Mouse (Mus musculus): ENCODE data around the gene Maml2.

Maml2 gene

GRCm38 (mm10) chr9:13563475-13564414, 266.0 kb downstream of the Maml2 start:
- intact Hi-C loops (cut with DNase I) = no loop called here

GRCm38 (mm10) chr9:13565343-13566019, 267.7 kb downstream of the Maml2 start:
- intact Hi-C loops (cut with DNase I) = no loop called here

GRCm38 (mm10) chr9:13566154-13566885, 268.6 kb downstream of the Maml2 start:
- intact Hi-C loops (cut with DNase I) = no loop called here

- intact Hi-C loops (cut with DNase I) = no loop called here
Measured at GRCm38 (mm10) chr9:13569023-13569422, 271.3 kb downstream of the Maml2 start.

GRCm38 (mm10) chr9:13572847-13573246, 275.1 kb downstream of the Maml2 start:
- intact Hi-C loops (cut with DNase I) = no loop called here

- intact Hi-C loops (cut with DNase I) = no loop called here
Measured at GRCm38 (mm10) chr9:13574059-13574458, 276.3 kb downstream of the Maml2 start.

GRCm38 (mm10) chr9:13574913-13575312, 277.2 kb downstream of the Maml2 start:
- intact Hi-C loops (cut with DNase I) = no loop called here

GRCm38 (mm10) chr9:13577150-13577549, 279.4 kb downstream of the Maml2 start:
- intact Hi-C loops (cut with DNase I) = no loop called here

- intact Hi-C loops (cut with DNase I) = no loop called here
Measured at GRCm38 (mm10) chr9:13581184-13581583, 283.4 kb downstream of the Maml2 start.

GRCm38 (mm10) chr9:13583952-13584351, 286.2 kb downstream of the Maml2 start:
- intact Hi-C loops (cut with DNase I) = no loop called here

- intact Hi-C loops (cut with DNase I) = no loop called here
Measured at GRCm38 (mm10) chr9:13584435-13584834, 286.7 kb downstream of the Maml2 start.

GRCm38 (mm10) chr9:13587085-13587933, 289.6 kb downstream of the Maml2 start:
- intact Hi-C loops (cut with DNase I) = no loop called here

GRCm38 (mm10) chr9:13588786-13589185, 291.0 kb downstream of the Maml2 start:
- intact Hi-C loops (cut with DNase I) = no loop called here

GRCm38 (mm10) chr9:13592701-13593100, 294.9 kb downstream of the Maml2 start:
- intact Hi-C loops (cut with DNase I) = no loop called here

- intact Hi-C loops (cut with DNase I) = no loop called here
Measured at GRCm38 (mm10) chr9:13597736-13598135, 300.0 kb downstream of the Maml2 start.

- intact Hi-C loops (cut with DNase I) = no loop called here
Measured at GRCm38 (mm10) chr9:13598596-13599333, 301.0 kb downstream of the Maml2 start.

- intact Hi-C loops (cut with DNase I) = no loop called here
Measured at GRCm38 (mm10) chr9:13599334-13599614, 301.5 kb downstream of the Maml2 start.

- intact Hi-C loops (cut with DNase I) = no loop called here
Measured at GRCm38 (mm10) chr9:13599800-13600199, 302.0 kb downstream of the Maml2 start.

- intact Hi-C loops (cut with DNase I) = no loop called here
Measured at GRCm38 (mm10) chr9:13601729-13602128, 304.0 kb downstream of the Maml2 start.

- intact Hi-C loops (cut with DNase I) = no loop called here
Measured at GRCm38 (mm10) chr9:13603533-13604143, 305.9 kb downstream of the Maml2 start.
